Mouse (Mus musculus) thymus, postnatal 0 days (tissue): ENCODE results near the gene Ehbp1. TPM values are rescaled to one million over a fixed set of nuclear protein-coding genes. Genes with fewer than 3 reads are reported as not detected.

ENCODE experiments used
- DNase-seq: peaks from one replicate; pipeline ENCODE4 v3.0.0-alpha.2; 2015; ENCODE audit warnings: low spot score
- polyA plus RNA-seq: library from polyadenylated mRNA; unstranded; fragments of >200 nt; fragmentation: Nextera tagmentation; extraction: Ambion mirVana; gene quantifications from 2 replicates; pipeline ENCODE4 v1.2.1, GENCODE M21; 2015

Ehbp1 gene
- polyA plus RNA-seq, 1 experiment from 2014 or later, result 1.8 TPM

DNA sequence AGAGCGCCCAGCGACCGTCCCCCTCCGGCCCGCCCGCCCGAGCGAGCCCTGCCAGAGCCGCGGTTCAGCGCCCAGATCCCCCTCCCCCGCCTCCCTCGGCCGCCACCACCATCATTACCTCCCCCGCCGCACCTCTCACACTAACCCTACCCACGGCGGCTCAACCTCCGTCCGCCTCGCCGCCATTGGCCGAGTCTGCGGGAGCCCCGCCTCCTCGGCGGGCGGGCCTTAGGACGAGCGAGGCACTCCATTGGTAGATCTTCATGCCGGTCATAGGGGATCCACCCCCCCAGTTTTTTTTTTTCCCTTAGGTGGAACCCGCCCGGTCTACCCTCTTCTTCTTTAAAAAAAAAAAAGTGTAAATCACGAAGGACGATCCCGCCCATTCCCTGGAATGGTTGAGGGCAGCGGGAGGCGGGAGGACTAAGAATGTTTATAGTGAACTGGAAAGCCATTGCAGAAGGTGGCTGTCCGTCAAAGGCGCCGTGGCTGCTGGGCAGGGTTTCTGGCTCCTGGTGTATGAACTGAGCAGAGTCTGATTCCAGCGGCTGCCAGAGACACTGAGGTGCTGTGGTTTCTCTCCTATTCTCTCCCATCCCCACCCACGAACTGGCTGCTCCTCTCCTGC, 55.1 kb downstream of the Ehbp1 start:
- peak; percentile 94 for DNase-seq

- DNase-seq, result peak; percentile 11
Measured at GRCm38 (mm10) chr11:22286371-22286872, 55.7 kb downstream of the Ehbp1 start.

- DNase-seq, result no peak
Measured at GRCm38 (mm10) chr11:22276656-22277055, 65.4 kb downstream of the Ehbp1 start.

- no peak for DNase-seq
Measured at GRCm38 (mm10) chr11:22274144-22274543, 67.9 kb downstream of the Ehbp1 start.

DNA sequence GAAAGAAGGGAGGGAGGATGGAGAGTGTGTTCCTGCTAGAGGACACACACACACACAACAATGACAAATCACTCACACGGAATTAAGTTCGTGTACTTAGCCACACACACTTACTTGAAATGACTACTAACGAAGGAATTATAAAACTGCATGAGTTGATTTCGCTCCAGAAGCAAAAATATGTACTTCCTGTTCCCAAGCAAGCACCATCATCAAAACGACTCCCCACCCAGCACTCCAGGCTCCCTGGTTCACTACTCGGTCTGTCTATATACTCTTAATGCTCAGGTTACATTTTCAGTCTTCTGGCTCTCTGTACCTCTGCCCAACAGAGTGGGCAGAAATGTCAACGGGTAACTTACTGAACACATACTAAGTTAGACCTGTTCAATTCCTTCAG, 68.7 kb downstream of the Ehbp1 start:
- DNase-seq, result no peak

DNA sequence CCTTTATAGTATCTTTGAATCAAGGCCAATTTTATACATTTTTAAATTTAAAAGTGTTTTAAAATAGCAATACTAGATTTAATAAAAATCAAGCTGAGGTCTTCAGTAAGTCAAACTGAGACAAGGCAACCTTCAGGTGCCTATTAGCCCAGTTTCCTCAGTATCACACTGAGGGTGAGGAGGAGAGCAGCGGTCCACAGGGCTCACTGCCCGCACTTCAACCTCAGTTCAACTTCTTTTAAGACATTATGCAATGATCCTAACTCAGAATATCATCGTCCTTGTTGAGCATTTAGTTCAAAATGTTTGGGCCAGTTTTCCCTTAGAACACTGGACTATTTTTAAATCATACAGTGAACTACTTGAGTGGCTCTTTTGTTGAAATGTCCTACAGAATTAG, 70.2 kb downstream of the Ehbp1 start:
- no peak for DNase-seq

DNA sequence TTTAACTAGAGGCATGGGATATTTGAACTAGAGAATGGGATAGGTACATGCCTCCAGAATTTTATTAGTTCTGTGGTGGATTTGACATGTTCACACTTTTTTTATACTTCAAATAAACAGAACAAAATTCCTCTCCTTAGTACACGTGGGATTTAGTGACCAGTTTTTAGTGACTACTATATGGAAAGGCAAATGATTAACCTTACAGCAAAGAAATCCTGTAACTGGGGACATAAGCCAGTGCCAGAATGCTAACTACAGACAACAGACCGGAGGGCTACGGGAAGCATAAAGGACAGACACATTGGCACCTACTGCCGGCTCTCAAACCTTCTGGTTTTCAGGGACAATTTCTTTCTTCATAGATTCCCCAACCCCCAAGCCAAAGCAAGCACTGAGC, 72.4 kb downstream of the Ehbp1 start:
- DNase-seq, result no peak

DNA sequence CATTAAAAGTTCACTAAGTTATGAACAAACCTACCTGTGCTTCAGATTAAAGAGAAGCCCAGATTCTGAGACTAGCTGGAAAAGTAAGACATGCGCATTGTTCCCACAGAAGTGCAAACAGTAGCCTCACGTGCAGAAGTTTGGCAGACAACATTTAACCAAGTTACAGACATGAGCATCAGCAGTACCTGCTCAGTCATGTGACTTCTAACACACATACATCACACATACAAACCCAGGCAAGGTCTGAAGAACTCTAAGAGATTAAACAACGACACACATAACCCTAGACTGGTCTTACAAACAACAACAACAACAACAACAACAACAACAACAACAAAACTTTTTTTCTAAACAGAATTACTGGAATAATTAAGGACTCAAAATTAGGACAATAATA, 72.9 kb downstream of the Ehbp1 start:
- no peak for DNase-seq

DNA sequence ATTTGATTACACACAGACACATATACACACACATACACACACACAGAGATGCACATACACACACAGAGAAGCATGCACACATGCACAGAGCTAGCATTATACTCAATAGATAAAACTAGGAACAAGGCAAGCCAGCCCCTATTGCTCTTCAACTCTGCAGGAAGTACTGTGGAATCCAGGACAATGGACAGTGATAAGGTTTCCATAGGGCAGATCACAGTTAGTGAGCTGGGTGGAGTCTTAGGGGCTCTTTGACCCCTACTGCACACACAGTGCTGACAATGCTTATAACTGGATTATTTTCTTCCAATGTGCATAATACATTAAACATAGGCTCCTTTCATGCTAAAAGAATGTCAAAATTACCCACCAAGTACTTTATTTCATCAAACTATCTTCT, 75.1 kb downstream of the Ehbp1 start:
- DNase-seq, result no peak

DNA sequence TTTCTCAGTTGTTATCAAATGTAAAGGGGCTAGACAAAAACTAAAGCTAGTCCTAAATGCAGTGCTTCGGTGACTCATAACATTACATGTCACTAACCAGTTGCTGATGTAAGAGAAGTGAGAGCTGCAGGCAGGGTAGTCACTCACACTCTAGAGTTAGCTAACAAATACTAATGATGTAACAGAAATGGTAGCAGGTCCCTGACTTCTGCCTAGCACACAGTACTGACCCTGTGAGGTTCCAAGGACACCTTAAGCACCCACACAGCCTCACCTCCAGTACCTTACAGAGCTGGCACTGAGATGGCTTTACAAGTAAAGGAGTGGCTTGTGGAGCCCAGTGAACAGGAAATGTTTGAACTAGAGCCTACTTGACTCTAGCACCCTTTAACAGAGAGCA, 86.7 kb downstream of the Ehbp1 start:
- no peak for DNase-seq

DNA sequence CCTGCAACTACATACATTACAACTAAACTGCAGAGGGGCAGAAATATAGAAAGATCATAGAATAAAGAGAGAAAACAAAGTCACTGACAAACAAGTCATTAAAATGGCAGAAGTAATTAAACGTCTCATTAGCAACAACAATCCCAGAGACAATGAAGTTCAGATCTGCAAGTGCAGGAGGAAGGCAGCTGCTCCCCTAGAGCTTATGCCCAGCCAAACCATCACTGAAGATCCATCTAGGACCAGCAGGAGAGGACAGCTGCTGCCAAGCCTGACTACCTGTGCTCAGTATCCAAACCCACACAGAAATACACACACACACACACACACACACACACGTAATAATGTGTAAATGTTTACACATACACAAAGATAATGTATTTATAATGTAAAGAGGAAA, 92.7 kb downstream of the Ehbp1 start:
- DNase-seq, result no peak

- no peak for DNase-seq
Measured at GRCm38 (mm10) chr11:22247736-22248135, 94.4 kb downstream of the Ehbp1 start.

DNA sequence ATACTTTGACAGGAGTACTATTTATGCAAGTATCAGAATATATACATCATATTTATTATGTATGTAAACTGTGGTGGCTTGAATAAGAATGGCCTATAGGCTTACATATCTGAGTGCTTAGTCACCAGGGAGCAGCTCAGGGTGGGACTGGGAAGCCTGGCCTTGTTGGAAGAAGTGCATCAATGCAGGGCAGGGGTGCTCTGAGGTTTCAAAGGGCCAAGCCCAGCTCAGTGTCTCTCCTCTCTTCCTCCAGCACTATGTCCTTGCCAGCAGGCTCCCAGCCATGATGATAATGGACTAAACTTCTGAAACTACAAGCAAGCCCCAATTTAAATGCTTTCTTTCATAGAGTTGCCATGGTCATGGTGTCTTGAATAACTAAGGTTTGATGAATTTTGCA, 95.0 kb downstream of the Ehbp1 start:
- no peak for DNase-seq

DNA sequence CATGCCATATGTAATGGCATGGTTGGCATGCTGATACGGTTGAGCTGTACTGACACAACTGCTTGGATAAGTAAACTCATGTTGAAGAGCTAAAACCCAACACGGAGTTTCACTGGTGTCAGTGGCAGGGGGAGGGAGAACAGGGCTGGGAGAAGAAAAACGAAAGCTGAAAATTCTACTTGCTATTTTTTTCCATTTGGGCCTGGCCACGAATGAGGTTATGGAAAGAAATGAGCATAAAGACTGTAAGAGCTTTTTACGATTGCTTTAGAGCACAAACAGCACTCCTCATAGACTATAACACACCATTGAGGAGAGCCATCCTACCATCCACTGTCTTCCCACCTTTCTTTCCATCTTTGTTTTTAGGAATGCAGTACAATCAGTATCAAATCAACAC, 106.5 kb downstream of the Ehbp1 start:
- no peak for DNase-seq

GRCm38 (mm10) chr11:22234739-22235138, 107.4 kb downstream of the Ehbp1 start:
- peak; percentile 18 for DNase-seq

- no peak for DNase-seq
Measured at GRCm38 (mm10) chr11:22230906-22231305, 111.2 kb downstream of the Ehbp1 start.

GRCm38 (mm10) chr11:22225619-22226018, 116.5 kb downstream of the Ehbp1 start:
- peak; percentile 44 for DNase-seq

DNA sequence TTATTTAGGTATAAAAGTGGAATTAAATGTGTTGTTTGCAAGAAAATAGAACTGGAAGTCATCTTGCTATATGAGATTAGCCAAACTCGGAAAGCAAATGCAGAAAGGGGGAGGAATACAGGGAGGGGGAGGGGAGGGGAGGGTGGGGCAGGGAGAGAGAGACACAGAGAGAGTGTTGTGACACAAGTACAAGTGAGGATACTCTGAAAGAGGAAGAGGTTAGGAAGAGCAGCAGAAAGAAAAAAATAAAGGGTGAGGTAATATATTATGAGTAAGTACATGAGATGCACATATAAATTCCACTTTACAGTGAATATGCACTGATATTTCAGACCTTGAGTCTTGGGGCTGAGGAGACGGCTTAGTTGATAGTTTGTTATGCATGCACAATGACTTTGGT, 123.9 kb downstream of the Ehbp1 start:
- DNase-seq, result no peak

DNA sequence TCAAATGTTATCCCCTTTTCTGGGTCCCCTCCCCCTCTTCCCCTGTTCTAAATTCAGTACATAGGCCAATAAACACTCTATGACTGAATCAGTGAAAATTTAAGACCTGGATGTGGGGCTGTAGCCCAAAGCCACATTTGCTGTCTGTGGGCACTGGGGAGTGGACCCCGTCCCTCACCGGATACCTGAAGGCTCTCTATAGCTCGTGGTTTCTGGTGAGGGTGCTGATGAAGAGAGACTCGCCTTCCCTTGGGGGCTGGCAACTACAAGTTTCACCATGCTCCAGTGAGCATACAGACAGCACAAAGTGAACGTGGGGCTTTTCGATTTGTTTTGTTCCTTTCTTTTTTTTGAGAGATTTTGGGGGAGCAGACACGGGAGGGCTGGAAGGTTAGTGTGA, 125.2 kb downstream of the Ehbp1 start:
- DNase-seq, result no peak

DNA sequence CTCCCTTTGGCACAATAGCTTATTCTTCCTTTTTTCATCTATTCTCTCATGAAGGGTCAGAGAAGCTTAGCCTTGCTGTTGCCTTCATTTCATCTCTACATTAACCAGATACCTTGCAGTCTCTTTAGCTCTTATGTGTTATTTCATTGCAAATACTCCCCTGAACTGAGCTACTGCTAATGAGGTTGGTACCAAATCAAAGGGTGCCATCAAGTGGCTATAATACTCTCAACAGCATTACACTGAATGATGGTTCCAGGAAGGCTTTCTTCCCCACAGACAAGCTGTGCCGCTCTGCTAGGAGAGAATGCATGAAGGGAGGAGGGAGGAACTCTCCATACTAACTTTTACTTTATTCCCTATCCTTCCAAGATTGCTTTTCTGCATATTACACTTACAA, 135.5 kb downstream of the Ehbp1 start:
- no peak for DNase-seq

- no peak for DNase-seq
Measured at GRCm38 (mm10) chr11:22206191-22206590, 135.9 kb downstream of the Ehbp1 start.

- DNase-seq, result no peak
Measured at GRCm38 (mm10) chr11:22203413-22203812, 138.7 kb downstream of the Ehbp1 start.

DNA sequence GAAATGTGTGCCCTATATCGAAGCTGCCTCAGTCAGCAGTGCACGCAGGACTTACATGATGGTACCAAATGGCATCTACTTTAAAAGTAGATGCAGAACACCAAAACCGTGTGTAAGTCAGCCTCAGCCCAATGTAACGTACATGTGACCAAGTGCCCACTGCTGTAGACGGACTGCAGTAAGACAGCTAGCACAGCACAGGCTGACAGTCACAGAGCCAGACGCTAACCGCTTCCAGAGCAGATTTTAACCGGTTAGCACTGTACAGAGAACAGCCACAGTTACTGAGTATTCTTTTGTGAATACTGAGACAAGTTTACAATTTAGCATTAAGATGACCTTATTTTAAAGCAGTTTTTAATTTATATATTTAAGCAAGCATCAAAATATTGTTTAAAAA, 141.0 kb downstream of the Ehbp1 start:
- no peak for DNase-seq

DNA sequence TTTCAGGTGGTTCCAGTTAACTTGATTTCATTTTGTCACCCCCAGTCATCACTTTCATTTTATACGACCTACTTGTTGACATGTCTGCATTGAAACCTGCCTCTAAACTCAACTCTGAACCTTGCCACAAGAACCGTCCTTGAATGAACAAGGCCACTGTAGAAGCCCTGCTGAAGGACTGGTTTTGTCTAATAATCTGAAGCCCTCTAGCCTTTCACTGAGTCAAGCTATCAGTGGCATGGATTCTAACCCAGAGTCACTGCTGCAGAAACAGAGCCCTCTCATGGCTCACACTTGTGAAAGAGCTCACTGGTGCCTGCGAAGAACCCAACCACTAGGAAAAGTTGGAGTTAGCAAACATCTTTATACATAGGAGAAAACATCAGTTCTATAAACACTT, 142.2 kb downstream of the Ehbp1 start:
- no peak for DNase-seq
